Mouse (Mus musculus) liver, embryonic 14.5 days (tissue): ENCODE data around the gene Cldn10.

Experiments used
- CTCF ChIP-seq: IDR thresholded peaks from 2 replicates; pipeline ENCODE4 v1.5.1; 2016; ENCODE audit warnings: antibody characterized with exemption, low read depth, control low read depth
- EP300 ChIP-seq: IDR thresholded peaks from 2 replicates; pipeline ENCODE4 v1.6.1; 2016; ENCODE audit warnings: antibody characterized with exemption, low read depth

DNA sequence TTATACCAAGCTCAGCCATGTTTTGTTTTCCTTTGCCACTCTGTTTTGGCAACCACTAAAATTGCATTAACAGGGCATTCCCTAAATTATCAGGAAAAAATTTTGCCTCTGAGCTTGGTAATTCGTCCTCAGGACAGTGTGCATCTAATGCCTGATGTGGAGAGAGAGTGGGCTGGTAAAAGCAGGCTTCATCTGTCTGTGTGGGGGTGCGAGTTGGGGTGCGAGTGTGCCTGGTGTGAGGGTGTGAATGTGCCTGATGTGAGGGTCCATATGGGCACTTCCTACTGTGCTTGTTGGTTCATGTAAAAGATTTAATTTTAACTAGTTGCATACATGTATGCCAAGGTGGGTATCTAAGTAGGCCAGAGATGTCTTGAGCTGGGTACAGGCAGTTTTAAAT lies 115.7 kb downstream of the Cldn10 start:
- no peak for TF ChIP-seq CTCF
- TF ChIP-seq EP300 = no peak
